Mouse (Mus musculus) thymus, postnatal 36 days (tissue): Measurements from ENCODE around the gene Top2b.
A peak's percentile ranks its signal among the peaks of the same experiment; 100 is the strongest.

Experiments
- DNase-seq, 2 experiments: peaks; one replicate each; pipeline ENCODE4 v3.0.0; 2022; ENCODE audit warnings: mixed read lengths in 2 of 2

The Top2b gene

DNA sequence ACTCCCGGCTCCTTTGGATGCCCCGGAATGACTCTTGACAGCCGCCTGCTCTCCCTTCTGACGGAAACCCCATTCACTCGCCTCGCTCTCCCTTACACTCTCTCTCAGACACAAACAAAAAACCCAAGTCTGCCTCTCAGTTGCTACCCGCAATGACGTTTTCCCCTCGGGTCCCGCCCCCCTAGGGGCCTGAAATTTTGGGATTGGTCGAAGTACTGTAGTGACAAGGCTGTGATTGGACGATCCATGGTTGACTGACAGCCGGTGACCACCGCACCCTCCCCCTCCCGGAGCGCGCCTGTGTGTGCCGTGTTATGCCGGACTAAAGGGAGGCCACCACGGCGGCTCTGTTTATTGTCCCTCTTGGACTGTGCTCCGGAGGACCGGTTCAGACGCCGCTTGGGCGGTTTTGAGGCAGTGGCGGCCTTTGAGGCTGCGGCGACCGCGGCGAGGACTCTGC lies at the start of gene Top2b:
TSS of gene Top2b (plus strand) at position 302 of the 460 bp plus-strand sequence.
- peak; percentile 97 to 98 for DNase-seq

DNA sequence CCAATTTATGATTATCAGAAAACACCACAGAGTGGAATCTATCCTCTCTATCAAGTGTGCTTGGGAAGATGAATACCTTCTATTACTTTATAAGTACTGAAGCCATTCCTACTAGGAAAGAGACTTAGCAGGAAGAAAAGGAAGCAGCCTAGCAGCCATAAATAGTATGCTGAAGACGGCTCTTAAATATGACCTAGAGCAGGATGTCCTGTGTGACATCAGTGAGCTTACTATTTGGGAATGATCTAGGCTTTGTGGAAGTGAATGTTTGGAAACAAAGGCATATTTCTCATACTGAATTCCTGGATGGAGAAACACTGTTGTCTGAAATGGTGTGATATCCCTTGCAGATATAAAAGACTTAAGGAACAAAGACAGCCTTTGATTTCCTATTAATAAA lies 48.3 kb upstream of the Top2b start:
- DNase-seq = no peak

DNA sequence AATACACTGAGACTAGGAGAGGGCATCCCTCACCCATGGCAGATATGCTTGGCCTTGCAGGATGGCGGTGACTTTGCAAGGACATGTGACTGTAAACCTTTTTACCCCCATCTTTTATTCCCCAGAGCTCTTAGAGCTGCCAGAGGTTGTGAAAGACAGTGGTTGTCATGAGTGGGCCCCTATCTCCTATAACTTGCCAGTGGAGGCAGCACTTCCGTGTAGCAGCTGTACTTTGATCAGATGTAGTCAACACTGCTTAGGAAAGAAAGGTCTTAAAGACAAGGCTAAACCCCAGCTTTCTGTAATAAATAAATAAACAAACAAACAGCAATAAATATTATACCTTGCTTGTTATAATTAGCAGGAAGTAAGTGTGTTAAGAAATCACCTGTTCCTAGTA lies 45.2 kb upstream of the Top2b start:
- no peak for DNase-seq

DNA sequence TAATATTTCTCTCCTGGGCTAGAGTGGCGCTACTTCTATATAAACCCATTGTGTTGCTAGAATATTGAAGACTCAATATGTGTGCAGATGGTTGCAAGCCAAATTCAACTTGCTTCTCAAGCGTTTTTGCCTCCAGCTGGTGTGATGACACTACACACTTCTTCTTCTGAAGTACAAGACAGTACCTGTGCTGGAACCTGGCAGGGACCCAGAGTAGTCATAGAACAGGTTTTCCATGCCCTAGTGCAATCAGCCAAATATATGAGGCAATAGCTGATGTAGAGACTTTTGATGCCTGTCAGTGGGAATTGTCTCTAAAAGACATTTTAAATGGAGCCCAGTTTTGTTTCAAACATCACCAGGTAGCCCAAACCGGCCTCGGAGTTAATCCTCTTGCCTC lies 40.6 kb upstream of the Top2b start:
- DNase-seq = no peak

DNA sequence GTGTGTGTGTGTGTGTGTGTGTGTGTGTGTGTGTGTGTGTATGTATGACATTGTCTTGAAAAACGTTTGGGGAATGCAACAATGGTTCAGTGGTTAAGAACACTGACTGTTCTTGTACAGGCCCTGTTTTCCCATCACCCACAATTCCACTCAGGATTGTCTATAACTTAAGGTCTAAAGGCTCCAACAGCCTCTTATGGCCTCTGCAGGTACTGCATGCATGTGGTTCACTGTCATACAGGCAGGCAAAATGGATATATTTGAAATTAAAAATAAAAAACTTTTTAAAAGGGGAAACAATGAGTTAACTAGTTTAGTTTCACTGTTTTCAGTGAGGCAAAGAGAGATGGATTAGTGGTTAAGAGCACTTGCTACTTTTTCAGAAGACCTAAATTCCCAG lies 39.8 kb upstream of the Top2b start:
- DNase-seq = no peak

DNA sequence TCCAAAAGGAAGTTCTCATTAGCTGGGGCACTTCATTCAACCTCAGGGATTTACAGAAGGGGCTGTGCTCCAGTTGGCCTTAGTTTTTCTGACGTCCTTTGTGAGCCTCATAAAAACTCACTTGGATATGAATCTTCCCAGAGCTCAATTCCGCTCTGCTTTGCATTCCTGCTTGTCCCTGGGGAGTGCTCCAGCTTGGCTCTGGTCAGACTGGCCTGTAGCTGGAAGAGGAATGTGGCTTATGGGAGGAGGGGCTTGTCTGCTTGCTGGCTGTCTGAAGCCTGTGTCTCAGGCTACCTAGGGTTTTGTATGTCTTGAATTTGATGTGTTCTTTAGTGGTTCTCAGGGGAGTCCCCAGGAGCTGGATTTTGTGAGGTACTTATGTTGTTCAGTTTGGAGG lies 36.4 kb upstream of the Top2b start:
- no peak for DNase-seq

DNA sequence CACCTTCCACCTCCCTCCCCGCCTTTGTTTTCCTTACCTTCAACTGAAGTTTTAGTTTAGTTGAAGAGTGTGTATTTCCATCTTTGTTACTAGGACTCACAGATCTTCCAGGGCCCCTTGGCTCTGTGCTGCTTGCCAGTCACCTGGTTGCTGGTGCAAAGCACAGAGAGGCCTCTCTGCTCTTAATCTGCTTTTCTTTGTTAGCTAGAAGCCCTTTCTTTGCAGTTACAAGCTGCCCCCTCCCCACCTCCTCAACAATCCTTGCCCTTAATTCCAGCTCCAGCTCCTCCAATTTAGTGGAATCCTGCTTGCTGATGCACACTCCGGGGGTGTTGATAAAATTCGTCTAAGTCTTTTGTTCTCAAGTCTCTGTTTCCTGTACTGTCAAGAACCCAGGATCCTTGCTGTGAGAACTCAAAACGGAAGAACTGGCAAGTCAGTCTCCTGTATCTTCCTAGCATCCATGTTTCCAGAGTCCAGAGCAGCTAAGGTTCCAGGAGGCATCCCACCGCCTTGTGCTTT lies 36.0 kb upstream of the Top2b start:
- DNase-seq = no peak

DNA sequence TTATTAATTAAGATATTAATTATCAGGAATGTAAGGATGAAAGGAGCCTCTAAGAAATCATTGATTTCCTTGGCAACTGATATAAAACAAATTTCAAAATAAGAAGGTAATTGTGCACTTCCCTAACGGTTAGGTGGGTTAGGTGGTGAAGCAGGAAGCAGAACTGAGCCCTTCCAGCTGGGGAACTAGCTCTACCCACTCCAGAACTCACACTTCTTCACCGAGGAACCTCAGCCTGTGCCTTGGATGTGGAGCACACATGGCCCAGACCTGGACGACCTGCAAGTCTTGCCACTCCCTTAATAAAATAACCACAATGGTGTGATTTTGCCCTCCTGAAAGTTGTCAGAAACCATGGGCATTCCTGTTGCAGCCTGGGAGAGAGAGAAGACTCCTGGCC lies 35.2 kb upstream of the Top2b start:
- no peak for DNase-seq

DNA sequence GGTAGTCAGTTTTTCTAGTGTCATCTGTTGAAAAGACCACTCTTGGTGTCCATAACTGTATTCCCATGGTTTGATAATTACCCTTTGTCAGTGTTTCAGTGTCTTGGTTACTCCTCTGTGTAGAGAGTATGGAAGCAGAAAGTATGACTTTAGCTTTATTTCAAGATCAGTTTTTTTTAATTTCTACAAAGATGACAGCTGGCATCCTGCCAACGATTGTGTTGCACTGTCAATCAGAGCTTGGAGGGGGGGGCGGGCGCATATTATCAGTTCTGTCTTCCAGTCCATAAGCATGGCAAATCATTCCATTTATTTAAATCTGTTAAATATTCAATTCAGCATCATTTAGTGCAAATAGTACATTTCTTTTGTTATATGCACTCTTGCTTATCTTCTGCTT lies 30.7 kb upstream of the Top2b start:
- no peak for DNase-seq

DNA sequence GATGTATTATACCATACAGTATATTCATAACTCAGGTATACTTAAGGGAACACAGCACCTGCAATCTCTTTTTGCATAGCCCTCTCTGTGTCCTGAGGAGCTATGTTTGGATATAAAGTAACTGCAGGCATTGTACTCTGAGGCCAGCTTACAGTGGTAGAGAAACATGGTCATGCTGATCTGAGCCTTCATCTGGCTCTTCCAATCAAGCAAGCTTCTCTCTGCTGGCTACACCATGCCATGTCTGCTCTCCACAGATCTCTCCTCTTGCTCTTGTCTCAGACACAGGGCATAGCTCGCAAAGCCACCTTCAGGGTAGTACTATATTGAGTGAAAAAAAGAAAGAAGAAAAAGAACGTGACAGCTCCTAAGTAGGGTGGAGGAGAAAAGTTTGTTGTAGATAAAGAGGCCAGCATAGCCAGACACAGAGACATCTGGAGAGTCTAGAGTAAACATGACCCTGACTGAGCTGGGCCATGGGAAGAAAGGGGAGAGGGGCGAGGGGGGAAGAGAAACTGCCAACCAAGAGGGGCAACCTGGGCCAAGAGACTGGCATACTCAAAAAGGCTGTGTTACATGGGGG lies 29.1 kb upstream of the Top2b start:
- peak; percentile 23 to 35 for DNase-seq

DNA sequence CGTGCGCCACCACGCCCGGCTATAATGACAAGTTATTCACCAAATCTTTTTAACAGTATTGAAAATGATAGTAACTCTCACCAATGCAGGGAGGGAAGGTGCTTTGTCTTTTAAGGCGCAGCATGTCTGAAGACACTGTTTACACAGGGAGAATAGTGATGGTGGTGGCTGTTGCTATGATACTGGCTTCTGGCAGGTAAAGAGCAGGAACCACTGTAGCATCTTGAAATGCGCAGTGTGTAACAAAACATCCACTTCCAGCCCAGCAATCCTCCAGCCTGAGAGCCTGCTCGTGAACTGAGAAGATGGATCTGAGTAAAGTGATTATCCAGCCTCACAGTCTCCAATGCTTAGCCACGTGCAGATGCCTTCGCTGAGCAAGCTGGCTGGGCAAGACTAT lies 17.5 kb upstream of the Top2b start:
- no peak for DNase-seq

DNA sequence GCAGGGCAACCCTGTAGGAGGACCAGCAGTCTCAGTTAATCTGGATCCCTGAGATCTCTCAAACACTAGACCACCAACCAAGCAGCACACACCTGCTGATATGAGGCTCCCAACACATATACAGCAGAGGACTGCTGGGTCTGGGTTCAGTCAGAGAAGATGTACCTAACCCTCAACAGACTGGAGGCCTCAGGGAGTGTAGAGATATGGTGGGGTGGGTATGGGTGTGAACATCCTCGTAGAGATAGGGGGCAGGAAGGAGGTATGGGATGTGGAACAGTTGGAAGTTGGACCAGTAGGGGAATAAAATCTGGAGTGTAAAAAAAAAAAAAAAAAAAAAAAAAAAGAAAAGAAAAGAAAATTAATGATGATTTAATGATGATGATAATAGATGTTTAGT lies 5.3 kb upstream of the Top2b start:
- no peak for DNase-seq

DNA sequence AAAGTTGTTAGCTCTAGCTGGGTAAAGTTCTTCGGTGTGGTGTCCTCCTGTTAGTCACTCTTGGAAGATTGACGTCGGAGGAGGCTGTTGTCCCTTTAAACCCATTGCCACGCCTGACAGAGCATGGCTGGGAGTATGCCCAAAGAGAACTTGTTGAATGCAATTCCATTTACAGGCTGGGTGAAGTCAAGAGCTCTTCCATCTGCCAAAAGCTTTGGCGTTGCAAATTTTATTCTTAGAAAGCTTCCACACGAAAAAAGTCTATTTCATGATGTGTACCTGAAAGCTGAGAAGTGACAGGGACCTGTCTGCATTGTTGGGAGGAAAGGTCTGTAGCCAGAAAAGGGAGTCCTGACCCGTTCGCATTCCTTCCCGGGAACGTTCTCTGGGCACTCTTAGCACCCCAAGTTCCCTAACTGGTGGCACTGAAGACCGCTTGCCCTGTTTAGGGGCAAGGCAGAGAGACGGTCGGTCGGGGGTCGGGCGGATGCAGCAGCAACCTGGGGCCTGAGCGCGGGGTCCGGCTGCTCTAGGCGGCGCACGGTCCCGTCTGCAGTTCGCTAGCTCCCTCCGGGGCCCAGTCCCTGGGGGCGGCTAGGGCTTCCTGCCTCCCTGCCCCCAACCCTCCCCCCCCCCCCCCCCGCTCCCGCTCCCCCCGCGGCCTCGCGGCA lies 683 bp upstream of the Top2b start:
- peak in 1 of 2 experiments; percentile 83 for DNase-seq

DNA sequence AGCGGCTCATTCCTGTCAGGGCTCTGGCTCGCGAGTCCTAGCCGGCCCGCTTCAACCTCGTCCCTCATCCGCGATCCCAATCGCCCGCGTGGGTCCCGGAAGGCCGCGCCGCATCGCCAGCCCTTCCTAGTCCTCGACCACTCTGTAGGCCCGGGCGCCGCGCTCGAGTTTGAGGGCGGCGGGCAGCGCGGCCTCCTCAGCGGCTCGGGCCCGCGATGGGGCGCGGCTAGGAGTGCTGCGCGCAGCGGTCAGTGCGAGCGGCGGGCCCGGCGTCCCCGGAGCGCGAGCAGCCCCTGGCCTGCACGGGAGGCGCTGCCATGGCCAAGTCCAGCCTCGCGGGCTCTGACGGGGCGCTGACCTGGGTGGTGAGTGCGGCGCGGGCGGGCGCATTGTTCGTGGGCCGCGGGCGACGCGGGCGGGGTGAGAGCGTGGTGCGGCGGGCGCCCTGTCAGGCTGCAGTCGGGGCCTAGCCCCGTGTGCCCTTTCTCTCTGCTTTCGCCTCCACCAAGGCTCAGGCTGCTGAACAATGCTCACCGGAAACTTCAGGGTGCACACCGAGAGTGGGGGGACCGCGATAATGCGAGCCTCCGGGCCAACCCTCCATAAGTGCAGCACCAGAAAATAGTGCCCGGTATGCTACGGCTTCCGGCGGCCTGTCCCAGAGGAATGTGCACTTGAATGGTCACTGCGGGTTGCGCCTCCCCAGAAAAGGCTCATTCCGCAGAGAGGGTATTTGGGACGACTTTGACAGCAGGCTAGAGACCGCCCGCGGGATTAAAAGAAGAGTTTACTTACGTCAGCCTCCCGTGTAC lies 589 bp downstream of the Top2b start:
- peak; percentile 75 to 78 for DNase-seq

DNA sequence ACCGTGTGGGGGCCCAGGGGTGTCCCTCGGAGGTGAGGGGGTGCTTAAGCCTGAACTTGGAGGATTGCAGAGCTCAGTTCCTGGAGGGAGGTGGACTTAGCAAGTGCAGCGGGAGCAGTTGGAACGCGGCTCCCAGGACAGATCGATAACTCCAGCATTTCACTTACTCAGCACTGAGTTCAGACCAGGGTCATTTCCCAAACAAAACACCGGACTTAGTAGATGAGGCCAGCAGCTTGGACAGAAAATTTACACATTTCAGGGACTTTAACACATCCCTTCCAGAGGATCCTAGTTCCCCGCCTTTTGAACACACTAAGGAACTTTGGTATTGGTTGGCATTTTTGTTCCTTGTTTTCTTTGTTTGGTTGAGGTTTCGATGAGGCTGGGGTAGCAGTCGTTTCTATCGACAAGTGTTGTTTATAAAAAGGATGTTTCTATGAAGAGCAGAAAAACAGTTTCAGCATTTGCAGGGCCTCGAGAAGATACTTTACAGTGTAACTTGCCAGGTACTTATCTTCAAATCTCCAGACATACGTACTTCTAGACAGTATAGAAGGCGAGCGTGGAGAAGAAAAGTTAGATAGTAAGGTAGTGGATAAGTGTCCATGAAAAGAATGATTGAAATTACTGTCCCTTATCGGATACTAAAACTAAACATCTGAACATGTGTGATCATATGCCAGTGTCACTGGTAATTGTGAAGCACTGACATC lies 1.4 kb downstream of the Top2b start:
- DNase-seq = peak in 1 of 2 experiments; percentile 73

DNA sequence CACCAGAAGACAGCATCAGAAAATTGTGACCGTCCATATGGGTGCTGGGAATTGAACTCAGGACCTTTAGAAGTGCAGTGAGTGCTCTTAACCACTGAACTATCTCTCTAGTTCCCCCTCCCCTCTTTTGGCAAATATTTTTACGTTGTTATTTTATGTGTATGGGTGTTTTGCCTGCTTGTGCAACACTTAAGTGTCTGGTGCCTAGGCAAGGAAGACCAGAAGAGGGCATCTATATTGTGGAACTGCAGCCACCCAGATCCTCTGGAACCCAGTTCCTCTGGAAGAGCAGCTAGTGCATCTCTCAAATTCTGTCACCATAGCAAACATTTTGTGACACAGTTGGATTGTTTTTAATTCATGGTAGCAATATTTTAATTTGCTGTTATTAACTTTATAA lies 2.0 kb downstream of the Top2b start:
- no peak for DNase-seq

DNA sequence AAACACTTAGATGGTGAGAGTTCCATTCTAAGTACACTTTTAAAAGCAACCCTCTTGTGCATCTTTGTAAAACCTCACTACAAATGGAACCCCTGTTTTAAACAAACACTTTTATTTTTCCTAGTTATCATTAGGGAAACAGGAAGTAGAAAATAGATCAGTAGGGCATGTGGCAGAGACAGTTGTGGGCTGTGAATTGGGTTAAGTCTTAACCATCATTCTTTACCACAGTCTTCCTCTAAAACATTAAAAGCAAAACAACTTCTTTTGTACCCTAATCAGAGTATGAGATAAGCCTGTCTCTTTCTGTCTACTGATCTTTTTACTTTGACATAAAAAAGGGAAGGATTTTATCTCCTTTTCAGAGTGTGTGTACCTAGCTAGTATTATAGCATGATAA lies 7.8 kb downstream of the Top2b start:
- DNase-seq = no peak

DNA sequence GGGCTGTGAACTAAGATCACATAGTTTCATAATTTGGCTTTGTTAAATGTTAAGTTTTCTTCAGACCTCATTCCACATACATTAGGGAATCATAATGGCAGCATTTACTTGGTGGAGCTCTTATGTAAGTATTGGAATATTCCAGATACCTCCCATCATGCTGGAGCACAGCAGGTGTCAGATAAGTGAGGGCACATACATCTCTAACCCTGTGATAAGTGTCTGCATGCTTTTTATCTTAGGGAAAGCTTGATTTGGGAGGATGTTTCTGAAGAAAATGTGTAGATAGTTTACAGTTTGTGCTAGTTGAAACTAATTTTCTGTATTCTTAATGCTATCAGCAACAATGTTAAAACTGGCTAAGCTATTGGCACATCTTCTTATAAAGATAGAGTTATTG lies 8.2 kb downstream of the Top2b start:
- DNase-seq = no peak

DNA sequence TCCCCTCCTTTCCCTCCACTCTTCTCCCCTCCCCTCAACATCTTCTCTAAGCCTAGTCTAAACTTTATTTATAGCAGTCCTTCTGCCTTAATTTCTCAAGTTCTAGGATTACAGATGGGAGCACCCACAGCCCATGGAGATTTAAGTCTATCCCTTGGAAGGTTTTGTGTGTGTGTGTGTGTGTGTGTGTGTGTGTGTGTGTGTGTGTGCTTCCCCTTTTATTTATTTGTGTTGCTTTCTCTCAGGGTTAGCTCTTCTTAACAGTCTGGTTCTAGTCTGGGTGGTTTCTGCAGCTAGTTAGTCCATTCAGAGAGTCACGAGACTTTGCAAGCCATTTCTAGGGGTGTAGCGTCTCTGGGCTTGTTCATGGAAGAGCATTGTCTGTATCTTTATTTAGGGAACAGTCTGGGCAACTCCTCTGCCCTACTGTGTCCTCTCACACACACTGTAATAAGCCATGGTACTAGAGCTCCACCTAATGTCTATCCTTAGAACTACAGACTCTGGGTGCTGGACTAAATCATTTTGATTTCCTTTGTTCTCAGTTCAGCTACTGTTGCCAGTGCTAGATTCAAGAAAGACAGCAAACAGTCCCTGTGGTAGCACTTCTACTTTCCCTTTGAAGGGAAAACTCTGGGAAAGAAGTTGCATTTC lies 15.1 kb downstream of the Top2b start:
- peak in 1 of 2 experiments; percentile 13 for DNase-seq

DNA sequence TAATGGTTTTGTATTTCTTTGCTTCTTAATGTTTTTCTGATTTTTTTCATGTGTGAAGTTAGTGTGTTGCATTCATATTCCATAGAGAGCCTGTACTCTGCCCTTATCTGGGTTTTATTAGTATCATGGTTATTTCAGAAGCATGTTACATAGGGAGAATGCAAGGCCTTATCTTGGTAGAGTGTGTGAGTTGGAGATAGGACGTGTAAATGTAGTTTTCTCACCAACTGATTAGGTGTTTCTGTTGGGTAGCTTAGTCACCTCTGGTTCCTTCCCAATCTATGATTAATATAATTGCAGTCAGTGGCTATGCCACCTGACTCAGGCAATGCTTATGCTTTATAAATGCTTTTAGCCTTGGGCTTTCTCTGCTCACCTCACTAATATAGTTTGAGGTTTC lies 19.8 kb downstream of the Top2b start:
- DNase-seq = no peak

DNA sequence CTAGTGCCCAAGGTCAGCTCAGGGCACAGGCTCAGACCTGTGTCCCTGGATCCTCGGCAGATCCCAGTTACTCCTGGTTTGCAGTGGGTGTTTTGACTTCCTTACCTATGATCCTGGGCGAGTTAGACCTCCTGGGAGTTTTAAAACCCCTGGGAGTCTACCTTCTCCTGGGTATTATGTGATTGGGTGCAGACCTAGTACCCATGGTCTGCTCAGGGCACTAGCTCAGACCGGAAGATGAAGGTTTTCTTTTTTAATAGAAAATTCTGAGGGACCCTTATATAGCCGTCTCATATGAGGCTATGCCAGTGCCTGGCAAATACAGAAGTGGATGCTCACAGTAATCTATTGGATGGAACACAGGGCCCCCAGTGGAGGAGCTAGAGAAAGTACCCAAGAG lies 40.2 kb downstream of the Top2b start:
- no peak for DNase-seq

DNA sequence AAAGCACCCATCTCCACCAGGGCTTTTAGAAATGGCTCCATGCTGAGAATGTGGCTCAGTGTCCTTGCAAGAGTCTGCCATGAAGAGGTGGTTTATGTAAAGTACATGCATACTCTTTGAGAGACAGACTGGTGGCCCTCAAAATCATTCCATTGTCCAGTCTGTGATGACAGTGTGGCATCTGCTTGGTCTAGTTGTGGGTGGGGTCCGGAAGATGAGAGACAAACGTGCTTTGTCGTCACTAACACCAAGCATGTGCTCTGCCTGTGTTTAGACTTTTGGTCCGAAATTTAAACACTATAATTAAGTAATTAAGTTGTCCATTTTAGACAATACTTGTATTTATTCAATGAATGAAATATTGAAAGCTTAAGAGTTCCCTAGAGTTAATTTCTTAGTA lies 49.2 kb downstream of the Top2b start:
- DNase-seq = no peak

DNA sequence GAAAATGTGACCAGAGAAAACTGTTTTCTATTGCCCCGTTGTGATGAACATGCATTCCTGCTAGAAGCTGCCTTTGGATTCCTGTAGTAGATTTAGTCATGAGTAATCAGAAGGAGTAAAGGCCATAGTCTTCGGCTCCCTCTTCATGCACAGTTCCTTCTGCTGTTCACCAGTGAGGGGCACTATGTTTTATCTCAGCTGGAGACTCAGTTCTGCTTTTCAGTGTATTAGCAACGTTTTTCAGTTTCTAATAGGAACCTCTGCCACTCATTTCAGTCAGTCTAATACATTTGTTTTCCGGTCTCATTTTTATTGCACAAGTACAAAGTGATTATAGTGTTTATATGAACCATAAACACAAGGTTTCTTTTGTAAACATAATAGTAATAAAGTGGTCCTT lies 62.6 kb downstream of the Top2b start:
- no peak for DNase-seq
